Mouse (Mus musculus) left cerebral cortex, adult 8-10 months (tissue): ENCODE measurements at regions not wholly inside any gene's neighbourhood (a gene's known extent, or its start where the extent isn't known, plus 50 kb on each side); places are given as distances from the start of the nearest gene placed in this dataset.
A peak's percentile ranks its signal among the peaks of the same experiment; 100 is the strongest.

Source experiments
- DNase-seq, 2 experiments: peaks; one replicate each; pipeline ENCODE4 v3.0.0; 2022; ENCODE audit warnings: low spot score in 2 of 2

DNA sequence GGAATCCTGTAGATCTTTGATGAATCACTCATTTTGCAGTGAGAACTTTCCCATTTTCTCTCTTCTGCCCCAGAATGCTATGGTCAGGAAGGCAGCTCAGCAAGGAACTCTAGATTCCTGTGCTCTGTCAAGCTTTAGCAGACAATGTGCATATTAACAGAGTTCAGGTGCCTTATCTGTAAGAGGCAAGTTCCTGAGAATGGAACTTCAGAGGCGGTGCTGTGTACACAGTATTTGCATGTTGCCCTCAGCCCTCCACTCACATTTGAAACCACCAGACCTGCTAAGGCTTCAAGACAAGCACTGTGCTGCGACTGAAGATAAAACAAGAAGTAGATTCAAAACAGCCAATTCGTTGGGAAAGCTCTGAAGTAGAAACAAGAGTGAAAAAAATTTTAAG, 66.8 kb upstream of the Slc35f4 start:
- no peak for DNase-seq

- peak in 1 of 2 experiments; percentile 31 for DNase-seq
Observed at GRCm38 (mm10) chr14:49590322-49590721, 64.5 kb upstream of the Slc35f4 start.
